Mouse (Mus musculus) heart, postnatal 10 days (tissue): ENCODE data around the gene Btbd35f24. TPM values are rescaled to one million over a fixed set of nuclear protein-coding genes. Genes with fewer than 3 reads are reported as not detected.
"Not testable (repeated sequence)": the region's sequence is repeated elsewhere in the genome, so short reads cannot be mapped to it uniquely, and the experiment has no call there.

Experiments
- DNase-seq, 2 experiments: peaks; one replicate each; pipeline ENCODE4 v3.0.0; 2021
- intact Hi-C: fragments of 180-260 bp; cut with DNase I; formaldehyde crosslinking; loops from one replicate; pipeline ENCODE4 v1.15.1; 2025
- total RNA-seq, 2 experiments: library from RNA; stranded (reverse); gene quantifications; 2 replicates each; pipeline ENCODE4 v1.2.3; 2021

The Btbd35f24 gene
- total RNA-seq: not detected

DNA sequence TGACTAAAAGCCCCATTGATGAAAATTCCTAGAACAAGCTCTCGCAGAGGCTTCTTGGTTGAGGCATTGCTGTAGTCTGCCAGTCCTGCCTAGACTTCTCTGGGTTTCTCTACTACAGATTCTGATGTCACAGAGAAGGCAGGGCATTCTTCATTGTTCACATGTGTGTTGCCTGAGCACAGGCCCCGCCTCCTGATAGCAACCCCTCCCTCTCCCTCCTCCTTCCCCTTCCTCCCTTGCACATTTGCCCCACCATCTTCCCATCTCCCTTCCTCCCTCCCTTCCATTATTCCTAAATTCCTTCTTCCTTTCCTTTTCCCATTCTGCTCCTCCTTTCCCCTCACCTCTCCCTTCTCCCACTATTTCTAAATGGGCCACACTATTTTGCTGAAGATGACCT is at the start of gene Btbd35f24:
Btbd35f24 (minus strand) TSS at position 101 of the 400 bp plus-strand sequence.
- DNase-seq, intact Hi-C loops: not testable (repeated sequence)

Other genes starting within 250 kb of the Btbd35f24 start
- gene Btbd35f23, start 119.0 kb downstream of the Btbd35f24 start, total RNA-seq: not detected
- not detected for gene Btbd35f11, start 247.9 kb upstream of the Btbd35f24 start, total RNA-seq